Mouse (Mus musculus) ES-Bruce4 (cell line): ENCODE measurements around the gene Kdm8.

ENCODE experiments used
- CTCF ChIP-seq: IDR thresholded peaks from one replicate; pipeline ENCODE4 v1.8.1; 2011; ENCODE audit warnings: low read depth, low read length
- EP300 ChIP-seq: IDR thresholded peaks from 2 replicates; pipeline ENCODE4 v1.6.1; 2011; ENCODE audit warnings: low read depth, low read length; ENCODE audit not compliant: insufficient read depth
- POLR2A ChIP-seq: IDR thresholded peaks from one replicate; pipeline ENCODE4 v1.8.1; 2011; ENCODE audit warnings: low read length; ENCODE audit not compliant: insufficient read depth

- TF ChIP-seq POLR2A: no peak
- TF ChIP-seq CTCF: no peak
- no peak for TF ChIP-seq EP300
These were observed 40.3 kb downstream of the Kdm8 start for GRCm38 (mm10) chr7:125484791-125485190.
